Mouse (Mus musculus) splenic B cell, adult 2 months (primary cell): Measurements from ENCODE around the gene Cdk2ap2.
"Not testable (repeated sequence)": the region's sequence is repeated elsewhere in the genome, so short reads cannot be mapped to it uniquely, and the experiment has no call there.

Source experiments
- DNase-seq: peaks from one replicate; pipeline ENCODE4 v3.0.0-alpha.2; 2011; ENCODE audit warnings: low read depth, low spot score
- H3K27me3 ChIP-seq: 2 replicates; pipeline ENCODE4 v1.6.1; 2012; ENCODE audit warnings: mild to moderate bottlenecking, low read length, moderate library complexity, mixed read lengths; ENCODE audit not compliant: control insufficient read depth, poor library complexity, insufficient read depth, severe bottlenecking
- H3K36me3 ChIP-seq: 2 replicates; pipeline ENCODE4 v1.6.1; 2012; ENCODE audit warnings: mild to moderate bottlenecking, low read length, moderate library complexity, mixed read lengths; ENCODE audit not compliant: control insufficient read depth, poor library complexity, insufficient read depth, severe bottlenecking

Cdk2ap2 gene

DNA sequence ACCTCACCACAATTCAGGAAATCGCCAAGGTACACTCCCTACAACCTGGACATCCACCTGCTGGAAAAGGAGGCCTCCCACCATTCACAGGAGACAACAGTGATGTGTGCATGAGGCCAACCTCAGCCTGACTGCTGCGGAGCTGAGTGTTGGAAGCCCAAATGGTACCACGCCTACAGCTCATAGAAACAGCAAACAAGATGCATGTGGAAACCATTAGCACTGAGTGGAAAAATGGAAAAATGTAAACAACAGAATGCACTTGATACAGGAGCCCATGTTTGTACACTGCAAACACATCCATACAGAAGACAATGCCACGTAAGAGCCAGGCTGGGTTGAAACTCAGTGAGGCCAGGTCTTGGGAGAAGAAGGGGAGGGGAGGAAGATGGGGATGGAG, 27.4 kb downstream of the Cdk2ap2 start:
- H3K36me3 ChIP-seq, result peaks cover 2% of the 10 kb centered on the region; the same call in 1 of the 2 replicates

DNA sequence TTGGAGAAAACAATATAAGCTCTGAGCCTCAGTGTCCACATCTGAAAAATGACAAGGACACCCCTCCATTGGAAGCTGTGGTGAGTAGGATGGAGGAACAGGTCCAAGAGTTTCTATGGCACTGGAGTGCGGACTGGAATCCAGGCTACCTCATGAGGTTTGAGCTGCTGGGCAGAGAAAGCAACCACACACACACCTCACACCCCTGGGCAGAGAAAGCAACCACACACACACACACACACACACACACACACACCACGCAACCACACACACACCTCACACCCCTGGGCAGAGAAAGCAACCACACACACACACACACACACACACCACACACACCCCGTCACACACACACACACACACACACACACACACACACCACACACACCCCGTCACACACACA, 28.3 kb downstream of the Cdk2ap2 start:
- not testable (repeated sequence) for H3K27me3 ChIP-seq, H3K36me3 ChIP-seq
- peak; percentile 29 for DNase-seq

More for the DNA sequence above, 27.4 kb downstream of the Cdk2ap2 start:
- H3K27me3 ChIP-seq, result no peaks in the 10 kb centered on the region
- no peak for DNase-seq

DNA sequence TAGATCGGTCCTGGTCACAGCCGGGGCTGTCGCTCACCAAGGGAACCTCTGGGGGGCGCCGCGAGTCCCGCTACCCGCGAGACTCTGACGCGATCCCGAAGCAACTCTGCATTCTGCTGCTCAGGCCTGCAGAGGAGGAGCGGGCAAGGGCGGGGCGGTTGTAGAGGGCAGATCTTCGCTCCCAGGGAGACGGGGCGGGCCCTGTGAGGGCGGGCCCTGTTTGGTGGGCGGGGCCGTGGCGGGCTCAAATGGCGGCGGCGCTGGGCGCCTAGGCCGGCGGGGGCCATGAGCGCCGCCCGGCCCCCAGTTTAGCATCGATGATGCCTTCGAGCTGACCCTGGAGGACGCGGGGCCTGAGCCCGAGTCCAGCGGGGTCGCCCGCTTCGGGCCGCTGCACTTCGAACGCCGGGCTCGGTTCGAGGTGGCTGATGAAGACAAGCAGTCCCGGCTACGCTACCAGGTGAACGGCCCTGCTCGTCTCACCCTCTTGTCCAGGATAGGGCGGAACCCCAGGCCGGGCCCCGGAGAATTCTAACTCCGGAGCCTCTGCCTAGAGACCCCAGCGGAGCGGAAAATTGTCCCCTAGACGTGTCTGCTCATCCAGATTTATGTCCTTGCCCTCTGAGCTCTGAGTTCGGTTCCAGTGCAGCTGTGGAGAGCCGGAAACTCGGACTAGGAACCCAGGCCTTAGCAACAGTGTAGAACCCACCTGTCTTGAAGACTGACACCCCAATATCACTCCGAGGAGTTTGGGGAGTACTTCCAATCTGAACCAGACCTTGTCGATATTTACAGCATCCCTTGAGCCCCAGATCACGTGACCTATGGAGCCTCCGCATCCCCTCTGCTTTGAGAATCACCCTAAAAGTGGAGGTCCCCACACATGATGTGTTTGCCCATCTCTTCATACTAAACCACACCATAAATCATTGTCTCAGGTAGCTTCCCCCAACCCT, 29.0 kb downstream of the Cdk2ap2 start, which contains the start of gene Aip:
TSS of gene Aip (minus strand) at position 118 of the 956 bp plus-strand sequence.
- peaks cover 11% of the 10 kb centered on the region; the same call in 1 of the 2 replicates for H3K36me3 ChIP-seq
- DNase-seq, result peak; percentile 99
- H3K27me3 ChIP-seq, result no peaks in the 10 kb centered on the region

DNA sequence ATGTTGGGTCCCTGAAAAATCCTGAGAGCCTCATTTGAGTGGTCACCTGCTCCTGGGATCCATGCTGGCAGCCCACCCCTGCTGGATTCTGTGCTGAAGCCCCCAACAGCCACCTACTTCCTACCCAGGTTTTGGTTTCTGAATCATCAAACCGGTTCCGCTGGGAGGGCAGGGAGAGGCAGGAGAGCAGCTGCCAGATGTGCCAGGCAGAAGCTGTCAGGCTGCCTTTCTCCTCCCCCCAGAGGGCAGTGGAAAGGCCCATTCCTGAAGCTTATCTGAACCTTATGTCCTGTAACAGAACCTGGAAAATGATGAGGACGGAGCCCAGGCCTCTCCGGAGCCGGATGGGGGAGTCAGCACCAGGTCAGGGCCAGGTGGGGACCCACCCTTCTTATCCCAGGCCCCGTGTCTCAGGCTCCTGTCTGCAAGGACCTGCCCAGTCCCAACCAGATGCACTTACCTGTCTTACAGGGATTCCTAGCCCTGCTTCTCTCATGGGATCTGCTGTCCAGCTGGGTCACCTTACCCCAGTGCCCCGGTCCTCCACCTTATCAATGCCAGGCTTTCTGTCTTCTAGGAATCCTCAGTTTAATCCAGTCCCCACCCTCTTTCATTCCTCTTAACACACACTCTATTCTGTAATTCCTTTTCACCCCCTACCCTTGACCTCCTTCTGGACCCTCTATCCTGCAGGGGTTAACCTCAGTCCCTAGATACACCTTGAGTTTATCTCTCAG, 29.9 kb downstream of the Cdk2ap2 start:
- no peak for DNase-seq
- Histone ChIP-seq H3K27me3 (no peaks in the 10 kb centered on the region), H3K36me3 (peaks cover 18% of the 10 kb centered on the region)

DNA sequence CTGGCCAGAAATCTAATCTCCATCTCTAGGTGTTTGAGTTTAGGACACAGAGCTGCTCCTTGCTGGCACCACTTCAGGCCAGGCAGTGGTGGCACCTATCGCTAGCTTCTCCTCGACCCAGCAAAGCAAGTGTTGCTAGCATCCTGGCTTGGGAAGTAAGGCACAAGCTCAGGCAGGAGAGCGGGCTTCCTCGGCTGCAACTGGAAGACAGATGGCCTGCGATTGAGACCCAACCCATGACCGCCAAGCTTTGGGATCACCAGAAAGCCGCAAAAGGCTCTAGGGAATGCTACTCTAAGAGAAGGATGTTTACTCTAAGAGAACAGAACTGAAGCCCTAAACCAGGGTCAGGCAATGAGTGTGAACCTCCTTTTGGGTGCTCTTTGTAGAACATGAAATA, 32.5 kb downstream of the Cdk2ap2 start:
- Histone ChIP-seq H3K27me3 (no peaks in the 10 kb centered on the region), H3K36me3 (peaks cover 22% of the 10 kb centered on the region)
- DNase-seq, result no peak

DNA sequence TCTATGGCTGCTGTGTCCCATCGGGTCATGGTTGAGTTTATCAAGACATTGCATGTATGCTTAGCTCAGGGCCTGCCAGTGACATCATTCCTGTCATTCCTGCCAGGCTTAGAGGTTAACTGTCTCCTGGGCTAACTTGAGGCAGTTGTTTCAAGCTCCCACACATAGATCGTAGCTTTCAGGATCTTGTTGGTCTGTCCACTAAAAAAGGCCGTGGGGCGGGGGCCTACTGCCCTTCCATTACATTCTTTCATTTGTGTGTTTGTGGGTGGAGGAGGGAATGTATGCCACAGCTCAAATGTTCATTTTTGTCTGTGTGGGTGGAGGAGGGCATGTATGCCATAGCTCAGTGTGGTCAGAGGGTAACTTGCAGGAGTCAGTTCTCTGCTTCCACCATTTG, 33.1 kb downstream of the Cdk2ap2 start:
- H3K36me3 ChIP-seq, result peaks cover 22% of the 10 kb centered on the region
- DNase-seq, result no peak

DNA sequence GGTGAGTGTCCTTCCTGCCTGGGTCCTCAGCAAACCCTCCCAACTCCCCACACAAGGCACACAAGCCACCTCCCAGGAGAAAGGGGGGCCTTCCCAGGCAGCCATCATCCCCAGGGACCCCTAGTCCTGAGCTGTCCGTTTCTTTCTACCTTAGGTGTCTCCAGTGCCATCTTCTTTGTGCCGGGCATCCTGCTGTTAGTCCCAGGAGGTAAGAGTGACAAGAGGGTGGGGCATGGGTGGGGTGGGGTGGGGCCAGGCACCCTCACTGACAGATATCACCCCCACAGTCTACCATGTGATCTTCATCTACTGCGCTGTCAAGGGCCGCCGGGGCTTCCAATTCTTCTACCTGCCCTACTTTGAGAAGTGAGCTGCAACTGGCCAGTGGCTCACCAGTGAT, 34.1 kb downstream of the Cdk2ap2 start:
- DNase-seq, result no peak
- peaks cover 22% of the 10 kb centered on the region for H3K36me3 ChIP-seq

More for the DNA sequence above, 33.1 kb downstream of the Cdk2ap2 start:
- H3K27me3 ChIP-seq, result no peaks in the 10 kb centered on the region

DNA sequence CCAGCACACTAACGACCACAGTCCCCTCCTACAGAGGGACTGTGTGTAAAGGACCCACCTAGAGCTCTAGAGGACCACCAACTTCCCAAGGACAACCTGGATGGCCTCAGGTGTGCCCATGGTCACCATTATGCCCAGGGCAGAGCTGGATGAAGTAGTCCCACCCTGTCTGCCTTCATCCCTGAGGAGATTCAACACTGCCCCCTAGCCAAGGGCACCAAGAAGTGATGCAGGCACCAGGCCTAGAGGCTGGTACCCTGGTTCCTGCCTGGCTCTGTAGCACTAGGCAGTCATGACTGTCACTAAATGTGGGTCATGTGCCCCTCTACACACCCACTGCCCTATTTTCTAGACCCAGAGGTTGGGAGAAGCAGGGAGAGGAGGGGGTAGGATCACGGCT, 34.8 kb downstream of the Cdk2ap2 start:
- Histone ChIP-seq H3K36me3 (peaks cover 22% of the 10 kb centered on the region), H3K27me3 (no peaks in the 10 kb centered on the region)
- DNase-seq, result no peak

More for the DNA sequence above, 34.1 kb downstream of the Cdk2ap2 start:
- no peaks in the 10 kb centered on the region for H3K27me3 ChIP-seq

DNA sequence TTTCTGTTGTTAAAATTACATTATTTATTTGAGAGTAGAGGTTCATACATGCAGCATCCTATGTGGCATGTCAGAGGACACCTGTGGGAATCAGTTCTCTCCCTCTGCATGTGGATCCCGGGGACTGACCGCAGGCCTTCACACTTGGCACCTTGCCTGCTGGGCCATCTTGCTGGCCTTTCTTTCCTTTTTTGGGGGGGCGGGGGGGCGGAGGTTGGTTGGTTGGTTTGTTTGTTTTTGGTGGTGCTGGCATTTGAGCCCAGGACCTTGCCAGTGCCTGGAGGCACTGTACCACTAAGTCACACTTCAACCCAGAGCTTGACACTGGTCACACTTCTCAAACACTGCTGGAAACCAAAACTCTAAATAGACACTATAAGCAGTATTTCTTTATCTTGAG, 37.4 kb downstream of the Cdk2ap2 start:
- no peaks in the 10 kb centered on the region for H3K27me3 ChIP-seq
- DNase-seq, result no peak

DNA sequence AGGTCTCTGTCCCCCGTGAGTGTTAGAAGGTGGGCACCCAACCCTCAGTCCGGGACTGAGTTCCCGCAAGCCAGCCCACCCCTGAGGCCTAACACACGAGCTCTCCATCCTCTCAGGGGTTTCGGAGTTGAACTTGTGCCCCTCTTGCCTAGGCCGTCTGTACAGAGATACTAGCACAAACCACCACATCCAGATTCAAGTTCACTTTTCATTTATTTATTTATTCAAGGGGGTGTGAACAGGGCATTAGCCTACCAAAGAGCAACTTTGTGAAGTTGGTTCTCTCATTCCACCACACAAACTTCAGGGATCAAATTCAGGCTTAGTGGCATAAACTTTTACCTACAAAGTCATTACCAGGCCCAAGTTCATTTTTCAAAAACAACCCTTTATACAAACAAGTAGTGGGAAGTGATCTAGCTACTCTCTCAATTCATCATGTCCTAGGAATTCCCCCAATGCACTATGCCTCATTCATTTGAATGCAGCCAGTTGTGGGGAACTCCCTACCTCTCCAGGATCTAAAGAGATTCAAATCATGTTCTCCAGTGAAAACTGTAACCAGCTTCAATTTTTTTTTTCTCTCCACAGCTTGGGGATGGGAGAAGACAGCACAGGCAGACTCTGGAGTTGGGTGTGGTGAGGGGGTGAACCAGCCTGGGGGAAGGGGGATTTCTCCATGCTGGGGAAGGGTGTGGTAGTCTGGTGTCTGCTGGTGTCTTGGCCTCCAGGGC, 38.4 kb downstream of the Cdk2ap2 start:
- H3K36me3 ChIP-seq, result peaks cover 16% of the 10 kb centered on the region
- not testable (repeated sequence) for H3K27me3 ChIP-seq, DNase-seq

More for the DNA sequence above, 37.4 kb downstream of the Cdk2ap2 start:
- H3K36me3 ChIP-seq, result peaks cover 20% of the 10 kb centered on the region

DNA sequence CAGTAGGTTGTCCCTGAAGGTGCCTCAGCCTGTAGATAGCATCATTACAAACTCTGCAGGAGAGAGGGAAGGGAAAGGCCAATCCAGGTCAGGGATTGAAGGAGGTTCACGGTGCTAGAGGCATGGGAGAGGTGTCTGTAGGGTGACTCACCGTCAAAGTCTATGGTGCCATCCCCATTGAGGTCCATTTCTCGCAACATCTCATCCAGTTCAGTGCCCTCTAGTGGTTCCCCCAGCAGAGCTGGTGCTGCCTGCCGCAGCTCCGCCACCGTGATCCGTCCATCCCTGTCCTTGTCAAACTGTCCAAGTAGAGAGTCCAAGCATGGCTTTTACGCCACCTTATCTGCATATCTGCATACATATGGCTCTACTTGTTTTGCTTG, 39.0 kb downstream of the Cdk2ap2 start:
- not testable (repeated sequence) for H3K27me3 ChIP-seq
- peak; percentile 48 for DNase-seq
- H3K36me3 ChIP-seq, result peaks cover 11% of the 10 kb centered on the region

DNA sequence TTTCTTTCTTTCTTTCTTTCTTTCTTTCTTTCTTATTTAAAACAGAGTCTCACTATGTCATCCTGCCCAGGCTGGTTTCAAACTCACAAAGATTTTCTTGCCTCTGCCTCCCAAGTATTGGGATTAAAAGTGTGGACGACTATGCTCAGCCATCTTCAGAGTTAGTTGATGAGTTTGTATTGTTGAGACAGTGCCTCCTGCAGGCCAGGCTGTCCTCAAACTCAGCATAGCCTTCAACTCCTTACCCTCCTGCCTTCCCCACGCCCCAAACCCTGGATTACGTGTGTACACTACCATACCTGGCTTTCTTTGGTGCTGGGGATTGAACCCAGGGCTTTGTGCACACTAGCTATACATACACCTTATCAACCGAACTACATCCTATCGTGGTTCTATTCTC, 39.5 kb downstream of the Cdk2ap2 start:
- no peak for DNase-seq
- no peaks in the 10 kb centered on the region for H3K27me3 ChIP-seq
- H3K36me3 ChIP-seq, result peaks cover 6% of the 10 kb centered on the region

DNA sequence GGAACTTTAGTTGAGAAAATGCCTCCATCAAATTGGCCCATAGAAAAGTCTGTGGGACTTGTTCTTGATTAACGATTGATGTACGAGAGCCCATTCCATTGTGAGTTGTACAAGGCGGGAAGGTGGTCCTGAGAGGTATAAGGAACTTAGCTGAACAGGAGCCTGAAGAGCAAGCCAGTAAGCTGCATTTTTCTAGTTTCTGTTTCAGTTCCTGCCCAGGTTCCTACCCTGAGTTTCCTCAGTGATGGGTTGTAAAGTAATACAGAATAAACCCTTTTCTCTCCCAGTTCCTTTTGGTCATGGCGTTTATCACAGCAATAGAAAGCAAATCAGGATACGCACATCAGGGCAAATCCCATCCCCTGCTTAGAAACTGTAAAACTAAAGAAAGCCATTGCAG, 40.9 kb downstream of the Cdk2ap2 start:
- peak; percentile 69 for DNase-seq
- peaks cover under 1% of the 10 kb centered on the region; the same call in 1 of the 2 replicates for H3K36me3 ChIP-seq
- H3K27me3 ChIP-seq, result no peaks in the 10 kb centered on the region

DNA sequence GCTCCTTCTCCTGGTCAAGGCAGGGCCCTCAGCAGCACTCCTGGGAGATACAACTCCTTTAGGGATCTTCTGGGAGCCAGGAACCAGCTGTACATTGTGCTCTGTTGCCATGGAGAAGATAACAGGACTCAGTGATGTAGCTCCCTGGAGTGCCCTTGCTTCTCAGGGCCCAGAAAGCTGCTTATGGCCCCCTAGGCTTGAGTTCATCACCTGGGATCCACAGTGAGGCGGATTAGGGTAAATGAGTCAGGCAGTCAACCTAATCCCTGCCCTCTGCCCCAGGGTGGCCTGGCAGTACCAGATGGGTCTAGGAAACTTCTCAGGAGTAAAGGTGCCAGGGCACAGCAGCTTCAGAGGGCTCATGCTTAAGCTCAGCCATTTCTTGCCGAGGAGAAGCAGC, 42.5 kb downstream of the Cdk2ap2 start, which contains the start of gene Gpr152:
TSS of gene Gpr152 (plus strand) at position 342 of the 400 bp plus-strand sequence.
- H3K27me3 ChIP-seq, result no peaks in the 10 kb centered on the region
- DNase-seq, result no peak
- no peaks in the 10 kb centered on the region for H3K36me3 ChIP-seq
